Mouse (Mus musculus) naive thymus-derived CD4-positive, alpha-beta T cell, adult 2 months (primary cell): ENCODE measurements around the gene Arhgap1.
A peak's percentile ranks its signal among the peaks of the same experiment; 100 is the strongest.

ENCODE experiments used
- DNase-seq: peaks from one replicate; pipeline ENCODE4 v3.0.0-alpha.2; 2011; ENCODE audit warnings: low read depth

Gene Arhgap1

GRCm38 (mm10) chr2:91649152-91649551, 508 bp upstream of the Arhgap1 start:
- no peak for DNase-seq

DNA sequence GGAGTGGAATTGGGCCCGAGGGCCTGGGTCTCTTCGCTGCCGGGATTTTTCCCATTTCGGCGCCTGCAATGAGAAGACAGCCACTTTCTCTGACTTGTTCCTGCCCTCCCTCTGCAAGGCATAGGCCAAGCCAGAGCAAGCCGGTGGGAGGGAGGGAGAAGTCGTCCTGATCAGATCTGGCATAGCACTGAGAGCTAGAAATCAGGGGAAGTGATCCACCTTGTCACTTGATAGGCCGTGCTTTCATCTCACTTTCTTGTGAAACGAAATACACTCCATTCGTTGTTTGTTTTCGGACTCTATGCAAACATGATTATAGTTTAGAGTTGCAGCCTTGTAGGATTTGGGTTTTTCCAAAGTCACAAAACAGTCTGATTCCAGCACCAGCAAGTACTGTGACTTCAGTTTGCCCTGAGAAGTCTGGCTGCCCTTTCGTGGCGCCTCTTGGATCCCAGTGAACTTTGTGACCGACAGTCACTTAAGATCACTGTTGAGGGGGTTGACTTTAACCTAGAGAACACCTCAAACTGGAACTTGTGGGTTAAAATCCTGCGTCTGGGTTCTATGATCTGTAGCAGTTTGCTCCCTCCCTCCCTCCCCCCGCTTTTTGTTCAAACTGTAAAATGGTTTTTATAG, 818 bp downstream of the Arhgap1 start:
- no peak for DNase-seq

- DNase-seq = peak; percentile 60
Measured at GRCm38 (mm10) chr2:91651458-91652258, 2.0 kb downstream of the Arhgap1 start.

DNA sequence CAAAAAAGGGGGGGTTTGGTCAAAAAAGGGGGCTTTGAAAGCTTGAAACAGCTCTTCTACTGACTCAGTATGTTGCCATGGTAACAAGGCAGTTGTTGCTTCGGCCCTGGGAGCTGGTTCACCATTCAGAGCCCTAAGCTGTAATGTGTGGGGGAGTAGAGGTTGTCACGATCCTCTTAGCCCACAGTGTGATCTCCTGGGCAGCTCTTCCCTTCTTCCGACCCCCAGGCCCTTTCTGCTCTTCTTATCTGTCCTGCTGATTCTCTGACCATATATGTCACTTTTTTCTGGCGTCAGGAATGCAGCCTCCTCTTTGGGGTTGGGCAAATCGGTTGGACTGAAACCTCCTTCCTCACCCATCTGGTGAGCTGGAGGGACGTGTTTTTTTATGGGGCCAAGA, 3.2 kb downstream of the Arhgap1 start:
- no peak for DNase-seq

DNA sequence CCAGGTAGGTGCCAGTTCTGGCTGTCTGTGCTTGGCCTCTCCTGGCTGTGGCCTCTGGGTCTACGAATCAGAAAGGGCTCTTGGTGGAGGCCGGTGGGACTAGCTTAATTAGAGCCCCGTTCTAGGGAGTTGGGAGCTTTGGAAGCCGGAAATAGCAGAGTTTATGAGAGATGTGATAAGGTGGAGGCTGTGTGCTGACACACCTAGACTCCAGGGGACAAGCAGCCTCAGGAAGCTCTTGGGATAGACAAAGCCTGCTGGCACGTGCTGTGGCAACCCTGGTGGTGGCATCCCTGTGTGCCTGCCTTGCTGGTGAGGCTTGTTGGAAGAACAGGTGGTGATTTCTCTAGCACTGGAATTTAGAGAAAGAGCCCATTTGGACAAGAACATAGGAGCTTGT, 5.7 kb downstream of the Arhgap1 start:
- DNase-seq = no peak

- no peak for DNase-seq
Measured at GRCm38 (mm10) chr2:91655827-91656226, 6.2 kb downstream of the Arhgap1 start.

- DNase-seq = no peak
Measured at GRCm38 (mm10) chr2:91656774-91657173, 7.1 kb downstream of the Arhgap1 start.

DNA sequence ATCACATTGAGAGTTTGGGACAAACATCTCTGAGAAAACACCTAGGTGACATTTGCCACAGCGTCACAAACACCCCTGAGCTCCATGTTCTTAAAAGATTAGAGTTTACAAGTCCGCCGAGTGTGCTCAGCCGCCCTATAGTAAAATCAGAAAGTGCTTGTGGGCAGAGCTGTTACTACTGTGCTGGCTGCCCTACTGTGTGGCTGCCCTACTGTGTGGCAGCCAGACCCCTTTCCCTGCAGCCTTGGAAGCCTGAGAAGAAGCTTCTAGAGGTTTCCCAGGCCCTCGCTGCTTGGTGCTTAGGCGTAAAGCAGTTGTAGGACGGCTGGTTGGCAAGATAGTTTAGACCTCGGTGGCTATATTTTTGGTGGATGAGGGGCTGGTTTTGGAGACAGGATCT, 10.0 kb downstream of the Arhgap1 start:
- no peak for DNase-seq

DNA sequence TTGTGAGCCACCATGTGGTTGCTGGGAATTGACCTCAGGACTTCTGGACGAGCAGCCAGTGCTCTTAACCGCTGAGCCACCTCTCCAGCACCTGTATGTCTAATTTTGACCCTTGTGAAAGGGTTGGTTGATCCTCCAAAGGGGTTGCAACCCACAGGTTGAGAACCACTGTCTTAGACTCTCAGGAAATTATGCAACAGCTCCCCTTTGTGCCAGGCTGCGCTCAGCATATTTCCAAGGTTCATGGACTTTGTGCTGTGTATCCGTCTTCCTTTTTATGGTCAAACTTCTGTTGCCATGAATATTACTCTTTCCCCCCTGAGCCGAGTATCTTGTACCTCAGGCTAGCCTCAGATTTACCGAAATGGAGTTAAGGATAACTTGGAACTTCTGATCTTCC, 11.3 kb downstream of the Arhgap1 start:
- no peak for DNase-seq

GRCm38 (mm10) chr2:91664780-91665179, 15.1 kb downstream of the Arhgap1 start:
- DNase-seq = no peak

GRCm38 (mm10) chr2:91666386-91666910, 16.8 kb downstream of the Arhgap1 start:
- DNase-seq = no peak

DNA sequence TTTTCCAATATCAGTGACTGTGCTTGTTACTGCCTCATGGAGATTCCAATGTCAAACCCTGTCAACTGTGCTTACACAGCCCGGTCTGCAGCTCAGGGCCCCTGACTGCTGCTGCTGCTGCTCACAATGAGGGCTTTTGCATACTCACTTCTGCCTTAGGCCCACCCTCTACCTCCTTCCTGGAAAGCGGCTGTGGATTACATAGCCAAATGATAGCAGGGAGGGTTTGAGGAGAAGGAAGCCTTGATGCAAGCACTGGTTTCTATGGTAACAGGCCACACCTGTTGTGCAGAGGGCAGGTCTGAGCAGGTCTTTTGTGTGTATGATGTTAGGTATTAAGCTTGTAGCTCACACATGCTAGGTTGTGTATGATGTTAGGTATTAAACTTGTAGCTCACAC, 18.1 kb downstream of the Arhgap1 start:
- DNase-seq = no peak

GRCm38 (mm10) chr2:91669326-91669725, 19.7 kb downstream of the Arhgap1 start:
- no peak for DNase-seq

- no peak for DNase-seq
Measured at GRCm38 (mm10) chr2:91670038-91670437, 20.4 kb downstream of the Arhgap1 start.

GRCm38 (mm10) chr2:91673587-91673986, 23.9 kb downstream of the Arhgap1 start:
- no peak for DNase-seq

DNA sequence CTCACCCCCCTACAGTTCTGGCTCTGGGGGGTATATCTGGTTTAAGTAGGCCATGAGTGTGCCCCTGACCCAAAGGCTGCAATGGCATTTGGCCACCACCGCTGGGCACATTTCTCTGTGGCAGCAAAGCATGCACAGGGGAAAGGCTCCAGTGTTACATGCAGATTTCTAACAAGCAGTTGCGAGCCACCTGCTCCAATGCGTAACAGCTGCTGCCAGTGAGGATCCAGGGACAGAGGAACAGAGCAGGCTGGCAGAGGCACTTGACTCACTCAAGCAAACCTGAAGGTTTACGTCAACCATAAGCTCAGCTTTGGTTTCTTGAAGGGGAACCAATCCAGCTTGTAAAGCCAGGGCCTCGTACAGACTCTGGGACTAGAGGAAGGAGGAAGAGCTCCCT, 25.2 kb downstream of the Arhgap1 start:
- no peak for DNase-seq

DNA sequence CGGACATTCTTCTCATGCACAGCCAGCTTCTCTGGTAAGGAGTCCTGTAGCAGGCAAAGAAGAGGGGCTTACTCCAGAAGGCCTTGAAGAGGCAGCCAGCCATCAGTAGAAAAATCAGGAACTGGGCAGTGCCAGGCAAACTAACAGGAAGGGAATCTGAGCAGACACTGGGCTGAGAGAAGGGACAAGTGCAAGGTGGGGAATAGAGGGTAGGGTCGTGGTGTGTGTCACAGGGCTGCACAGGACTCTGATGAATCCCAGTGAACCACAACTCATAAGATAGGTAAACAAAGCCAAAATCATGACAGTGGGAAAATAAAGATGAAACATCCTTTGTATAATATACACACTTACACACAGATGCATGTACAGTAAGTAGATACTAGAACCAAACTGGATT, 26.8 kb downstream of the Arhgap1 start:
- no peak for DNase-seq

GRCm38 (mm10) chr2:91676961-91677360, 27.3 kb downstream of the Arhgap1 start:
- no peak for DNase-seq

- peak; percentile 54 for DNase-seq
Measured at GRCm38 (mm10) chr2:91682850-91683249, 33.2 kb downstream of the Arhgap1 start.

GRCm38 (mm10) chr2:91683919-91684318, 34.3 kb downstream of the Arhgap1 start:
- DNase-seq = no peak

DNA sequence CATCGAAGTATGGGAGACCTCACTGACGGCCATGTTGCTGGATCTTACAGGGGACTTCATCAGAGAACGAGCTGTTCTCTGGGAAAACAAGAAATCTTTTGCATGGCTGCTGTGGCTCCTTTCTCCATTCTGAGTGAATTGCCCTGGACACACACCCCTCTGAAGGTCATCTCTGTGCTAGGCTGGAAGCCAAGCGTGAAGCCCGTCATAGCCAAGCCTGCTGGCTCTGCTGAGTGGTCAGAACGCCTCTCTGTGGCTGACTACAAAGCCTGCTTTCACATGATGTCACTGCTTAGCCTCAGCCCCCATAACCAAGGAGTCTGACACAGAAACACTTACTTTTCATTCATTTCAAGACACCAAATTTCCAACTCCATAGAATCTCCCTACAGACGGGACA, 39.8 kb downstream of the Arhgap1 start:
- DNase-seq = no peak

DNA sequence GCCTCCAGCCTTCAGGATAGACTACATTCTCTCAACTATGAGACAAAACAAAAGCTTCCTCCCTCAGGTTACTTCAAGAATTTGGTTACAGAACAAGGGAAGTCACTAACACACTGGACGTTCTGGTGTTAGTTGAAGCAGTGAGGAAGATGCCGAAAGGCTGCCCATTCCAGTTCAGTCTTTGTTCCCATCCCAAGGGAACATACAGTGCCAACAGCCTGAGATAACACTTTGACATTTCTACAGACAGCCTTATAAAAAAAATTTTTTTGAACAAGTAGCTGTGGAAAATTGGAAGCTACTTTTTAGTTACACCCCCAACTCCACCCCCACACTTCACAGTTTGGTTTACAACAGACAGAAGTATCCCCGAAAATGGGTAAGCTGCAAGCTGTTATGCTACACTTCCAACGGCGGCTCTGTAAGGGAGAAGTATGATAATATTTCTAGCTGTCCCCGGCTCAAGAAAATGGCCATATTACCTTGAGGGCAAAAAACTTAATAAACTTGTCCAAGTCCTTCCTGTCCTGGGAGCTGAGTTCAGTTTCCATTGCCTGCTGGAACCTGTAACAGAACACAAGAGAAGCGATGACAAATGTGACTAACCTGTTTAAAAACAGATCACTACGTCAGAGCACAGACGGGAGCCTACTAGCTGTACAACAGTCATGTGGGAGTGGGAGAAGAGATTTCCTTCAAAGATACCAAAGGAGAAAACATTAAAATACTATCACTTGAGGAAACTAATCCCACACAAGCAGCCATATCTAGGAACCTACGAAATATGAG, 46.0 kb downstream of the Arhgap1 start:
- no peak for DNase-seq

- DNase-seq = no peak
Measured at GRCm38 (mm10) chr2:91696225-91696590, 46.5 kb downstream of the Arhgap1 start.
